Mouse (Mus musculus): ENCODE data around the gene Agmo. TPM values are rescaled to one million over a fixed set of nuclear protein-coding genes. Genes with fewer than 3 reads are reported as not detected.

The Agmo gene
- total RNA-seq, 1 experiment = not detected

DNA sequence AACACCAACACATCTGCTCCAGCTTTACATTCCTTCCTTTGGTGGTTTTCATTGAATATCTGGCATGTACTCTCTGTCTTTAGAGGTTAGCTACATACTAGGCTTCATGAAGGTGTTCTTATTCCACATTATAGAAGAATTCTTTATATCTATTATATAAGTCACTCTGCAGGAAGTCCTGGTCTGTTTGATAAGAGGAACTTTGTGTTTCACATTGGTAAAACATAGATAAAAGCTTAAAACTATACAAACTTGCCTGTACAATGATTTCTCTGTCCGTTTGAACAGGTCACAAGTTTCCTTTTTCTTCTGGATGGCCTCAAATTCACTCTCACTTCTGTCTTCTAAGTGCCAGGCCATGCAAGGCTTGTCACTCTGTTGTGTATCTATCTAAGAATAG is 316.8 kb downstream of the Agmo start:
- in situ Hi-C loops (cut with MboI; ENCODE audit: low sequenced_read_pairs in 2 of 2, unreplicated experiment in 2 of 2) = no loop called here
- Histone ChIP-seq H3K9me3 (ENCODE audit: control insufficient read depth, insufficient read depth, low read depth, low read length) (no peaks in the 10 kb centered on the region), H3K9ac (ENCODE audit: insufficient read depth, low read depth, low read length, poor library complexity, severe bottlenecking) (no peak overlapping the region), H3K4me3 (ENCODE audit: insufficient read depth in 1 of 2, low read depth in 1 of 2, low read length in 2 of 2, poor library complexity in 1 of 2, severe bottlenecking in 1 of 2) (no peak overlapping the region), H3K27ac (ENCODE audit: insufficient read depth, low read depth, low read length, poor library complexity, severe bottlenecking) (no peak overlapping the region), H3K36me3 (ENCODE audit: control insufficient read depth, insufficient read depth, low read length, poor library complexity, severe bottlenecking) (no peaks in the 10 kb centered on the region), H3K4me1 (ENCODE audit: control insufficient read depth in 2 of 2, insufficient read depth in 2 of 2, low read length in 2 of 2, poor library complexity in 1 of 2) (no peaks in the 10 kb centered on the region)
- no peak for DNase-seq (ENCODE audit: low read depth, low spot score)
- TF ChIP-seq ZC3H11A (IDR thresholded peaks at IDR 0.05; ENCODE audit: borderline replicate concordance, low read depth, low read length) (no peak), ZNF384 (IDR thresholded peaks at IDR 0.05; ENCODE audit: low read depth, low read length) (no peak), HCFC1 (IDR thresholded peaks at IDR 0.05; ENCODE audit: borderline replicate concordance, insufficient read depth, low read length) (no peak), MAFK (IDR thresholded peaks at IDR 0.05; ENCODE audit: insufficient read depth, low read depth, low read length) (no peak), CHD2 (IDR thresholded peaks at IDR 0.05; ENCODE audit: low read depth, low read length) (no peak)

DNA sequence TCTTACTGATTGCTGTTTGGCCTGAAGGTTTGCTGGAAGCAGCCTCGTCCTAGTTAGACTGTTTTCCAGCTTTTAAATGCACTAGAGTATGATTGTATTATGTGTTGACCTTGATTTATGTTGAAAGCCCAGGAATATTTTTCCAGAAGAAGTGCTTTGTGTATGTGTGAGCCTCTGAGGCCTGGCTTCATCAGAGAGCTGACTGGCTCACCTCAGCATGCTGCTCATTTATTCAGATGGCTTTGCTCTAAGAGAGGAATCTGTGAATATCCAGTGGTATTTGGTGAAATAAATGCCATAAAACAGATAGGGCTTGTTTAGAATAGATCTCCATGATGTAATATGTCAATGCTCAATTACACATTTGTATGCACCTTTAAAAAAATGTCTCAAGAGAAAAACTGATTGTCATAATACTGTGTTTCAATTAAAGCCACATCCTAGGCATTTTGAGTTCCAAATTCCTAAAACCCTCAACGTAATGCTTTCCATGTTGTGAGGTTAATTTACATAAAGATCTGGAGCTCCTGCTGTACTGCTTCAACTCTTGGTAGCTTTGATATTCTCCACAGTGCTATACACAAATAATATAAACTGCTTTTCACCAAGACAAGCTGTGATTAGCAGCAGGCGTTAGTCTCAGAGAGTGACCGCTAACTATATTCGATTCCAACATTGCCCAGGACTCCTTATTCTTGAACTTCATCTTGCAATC is 324.6 kb downstream of the Agmo start:
- Histone ChIP-seq H3K9ac (ENCODE audit: insufficient read depth, low read depth, low read length, poor library complexity, severe bottlenecking) (no peak overlapping the region), H3K4me3 (ENCODE audit: insufficient read depth in 1 of 2, low read depth in 1 of 2, low read length in 2 of 2, poor library complexity in 1 of 2, severe bottlenecking in 1 of 2) (no peak overlapping the region), H3K4me1 (ENCODE audit: control insufficient read depth in 2 of 2, insufficient read depth in 2 of 2, low read length in 2 of 2, poor library complexity in 1 of 2) (no peaks in the 10 kb centered on the region), H3K36me3 (ENCODE audit: control insufficient read depth, insufficient read depth, low read length, poor library complexity, severe bottlenecking) (no peaks in the 10 kb centered on the region), H3K9me3 (ENCODE audit: control insufficient read depth, insufficient read depth, low read depth, low read length) (no peaks in the 10 kb centered on the region), H3K27ac (ENCODE audit: insufficient read depth, low read depth, low read length, poor library complexity, severe bottlenecking) (no peak overlapping the region)
- TF ChIP-seq ZC3H11A (IDR thresholded peaks at IDR 0.05; ENCODE audit: borderline replicate concordance, low read depth, low read length) (no peak), ZNF384 (IDR thresholded peaks at IDR 0.05; ENCODE audit: low read depth, low read length) (no peak), MAFK (IDR thresholded peaks at IDR 0.05; ENCODE audit: insufficient read depth, low read depth, low read length) (no peak), HCFC1 (IDR thresholded peaks at IDR 0.05; ENCODE audit: borderline replicate concordance, insufficient read depth, low read length) (no peak)
- no peak for DNase-seq (ENCODE audit: low read depth, low spot score)
- in situ Hi-C loops (cut with MboI; ENCODE audit: low sequenced_read_pairs in 2 of 2, unreplicated experiment in 2 of 2) = no loop called here

DNA sequence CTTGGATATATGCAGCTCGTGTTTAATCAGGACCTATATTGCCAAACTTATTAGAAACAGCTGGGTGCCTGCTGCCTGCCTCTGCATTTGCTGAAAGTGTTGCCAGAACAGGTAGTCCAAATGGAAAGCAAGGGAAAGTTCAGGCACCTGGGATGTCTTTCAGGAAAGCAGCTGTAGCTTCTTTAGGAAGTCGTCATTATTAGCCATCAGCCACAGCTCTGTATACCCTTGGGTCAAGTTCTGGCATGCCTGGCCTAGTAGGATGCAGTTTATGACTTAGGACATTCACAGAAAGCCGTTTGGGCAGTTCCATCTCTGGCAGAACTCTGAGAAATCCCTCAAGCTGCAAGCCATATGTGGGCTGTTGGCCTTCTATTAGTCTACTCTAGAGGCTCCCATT is 330.5 kb downstream of the Agmo start:
- Histone ChIP-seq H3K36me3 (ENCODE audit: control insufficient read depth, insufficient read depth, low read length, poor library complexity, severe bottlenecking) (no peaks in the 10 kb centered on the region), H3K4me3 (ENCODE audit: insufficient read depth in 1 of 2, low read depth in 1 of 2, low read length in 2 of 2, poor library complexity in 1 of 2, severe bottlenecking in 1 of 2) (no peak overlapping the region), H3K27ac (ENCODE audit: insufficient read depth, low read depth, low read length, poor library complexity, severe bottlenecking) (no peak overlapping the region), H3K9ac (ENCODE audit: insufficient read depth, low read depth, low read length, poor library complexity, severe bottlenecking) (no peak overlapping the region), H3K4me1 (ENCODE audit: control insufficient read depth in 2 of 2, insufficient read depth in 2 of 2, low read length in 2 of 2, poor library complexity in 1 of 2) (no peaks in the 10 kb centered on the region), H3K9me3 (ENCODE audit: control insufficient read depth, insufficient read depth, low read depth, low read length) (no peaks in the 10 kb centered on the region)
- no peak for TF ChIP-seq ZC3H11A (IDR thresholded peaks at IDR 0.05; ENCODE audit: borderline replicate concordance, low read depth, low read length)
- DNase-seq (ENCODE audit: low read depth, low spot score) = no peak
- in situ Hi-C loops (cut with MboI; ENCODE audit: low sequenced_read_pairs in 2 of 2, unreplicated experiment in 2 of 2) = no loop called here

DNA sequence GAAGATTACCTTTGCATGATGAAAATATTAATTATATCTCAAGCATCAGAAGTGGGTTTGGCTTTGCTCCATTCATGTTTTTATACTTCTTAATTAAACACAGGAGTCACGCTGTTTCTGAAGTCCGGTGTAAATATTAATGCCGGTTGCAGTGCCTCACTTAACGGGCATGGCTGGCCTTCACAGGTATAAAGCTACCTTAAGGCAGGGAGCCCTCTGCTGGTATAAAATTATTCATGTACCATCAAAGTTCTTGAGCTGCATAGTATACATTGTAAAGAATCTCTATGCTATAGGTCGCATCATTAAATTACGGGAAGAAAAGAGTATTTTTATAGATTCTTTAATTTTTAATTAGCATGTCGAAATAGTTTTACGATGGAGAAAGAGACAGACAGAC is 341.3 kb downstream of the Agmo start:
- H3K9ac ChIP-seq (ENCODE audit: insufficient read depth, low read depth, low read length, poor library complexity, severe bottlenecking) = no peak overlapping the region
- no peak overlapping the region for H3K4me3 ChIP-seq (ENCODE audit: insufficient read depth in 1 of 2, low read depth in 1 of 2, low read length in 2 of 2, poor library complexity in 1 of 2, severe bottlenecking in 1 of 2)
- in situ Hi-C loops (cut with MboI; ENCODE audit: low sequenced_read_pairs in 2 of 2, unreplicated experiment in 2 of 2) = no loop called here
- no peak overlapping the region for H3K27ac ChIP-seq (ENCODE audit: insufficient read depth, low read depth, low read length, poor library complexity, severe bottlenecking)
- H3K36me3 ChIP-seq (ENCODE audit: control insufficient read depth, insufficient read depth, low read length, poor library complexity, severe bottlenecking) = no peaks in the 10 kb centered on the region
- H3K9me3 ChIP-seq (ENCODE audit: control insufficient read depth, insufficient read depth, low read depth, low read length) = no peaks in the 10 kb centered on the region
- DNase-seq (ENCODE audit: low read depth, low spot score) = no peak
- H3K4me1 ChIP-seq (ENCODE audit: control insufficient read depth in 2 of 2, insufficient read depth in 2 of 2, low read length in 2 of 2, poor library complexity in 1 of 2) = no peaks in the 10 kb centered on the region
- TF ChIP-seq HCFC1 (IDR thresholded peaks at IDR 0.05; ENCODE audit: borderline replicate concordance, insufficient read depth, low read length) (no peak), MAFK (IDR thresholded peaks at IDR 0.05; ENCODE audit: insufficient read depth, low read depth, low read length) (no peak), ZC3H11A (IDR thresholded peaks at IDR 0.05; ENCODE audit: borderline replicate concordance, low read depth, low read length) (no peak), ZNF384 (IDR thresholded peaks at IDR 0.05; ENCODE audit: low read depth, low read length) (no peak)

DNA sequence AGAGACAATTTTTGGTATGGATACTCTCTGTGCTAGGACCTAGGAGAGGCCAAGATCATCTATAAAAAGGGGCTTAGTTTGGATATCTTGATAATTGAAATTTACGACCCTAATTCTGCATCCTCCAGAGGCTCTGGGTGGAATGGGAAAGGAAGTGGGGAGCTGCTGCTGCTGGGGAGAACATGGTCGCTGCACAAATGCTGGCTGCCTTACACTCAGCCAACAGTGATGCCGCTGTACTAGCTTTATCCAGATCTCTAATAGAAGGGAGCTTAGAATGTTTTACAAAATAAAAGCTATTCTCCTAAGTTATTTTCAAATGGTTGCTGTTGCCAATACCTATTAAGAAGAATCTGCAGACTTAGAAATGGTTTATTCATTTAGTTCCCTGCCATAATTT is 351.4 kb downstream of the Agmo start:
- Histone ChIP-seq H3K9me3 (ENCODE audit: control insufficient read depth, insufficient read depth, low read depth, low read length) (no peaks in the 10 kb centered on the region), H3K4me3 (ENCODE audit: insufficient read depth in 1 of 2, low read depth in 1 of 2, low read length in 2 of 2, poor library complexity in 1 of 2, severe bottlenecking in 1 of 2) (no peak overlapping the region), H3K4me1 (ENCODE audit: control insufficient read depth in 2 of 2, insufficient read depth in 2 of 2, low read length in 2 of 2, poor library complexity in 1 of 2) (no peaks in the 10 kb centered on the region), H3K36me3 (ENCODE audit: control insufficient read depth, insufficient read depth, low read length, poor library complexity, severe bottlenecking) (no peaks in the 10 kb centered on the region), H3K27ac (ENCODE audit: insufficient read depth, low read depth, low read length, poor library complexity, severe bottlenecking) (no peak overlapping the region), H3K9ac (ENCODE audit: insufficient read depth, low read depth, low read length, poor library complexity, severe bottlenecking) (no peak overlapping the region)
- in situ Hi-C loops (cut with MboI; ENCODE audit: low sequenced_read_pairs in 2 of 2, unreplicated experiment in 2 of 2) = no loop called here
- no peak for DNase-seq (ENCODE audit: low read depth, low spot score)
- TF ChIP-seq MAFK (IDR thresholded peaks at IDR 0.05; ENCODE audit: insufficient read depth, low read depth, low read length) (no peak), ZNF384 (IDR thresholded peaks at IDR 0.05; ENCODE audit: low read depth, low read length) (no peak), HCFC1 (IDR thresholded peaks at IDR 0.05; ENCODE audit: borderline replicate concordance, insufficient read depth, low read length) (no peak), ZC3H11A (IDR thresholded peaks at IDR 0.05; ENCODE audit: borderline replicate concordance, low read depth, low read length) (no peak), CHD2 (IDR thresholded peaks at IDR 0.05; ENCODE audit: low read depth, low read length) (no peak)

Measured in ES-E14 (cell line).